Mouse (Mus musculus) small intestine, adult 2 months (tissue): ENCODE results near the gene Ugt1a5. TPM values are rescaled to one million over a fixed set of nuclear protein-coding genes. Genes with fewer than 3 reads are reported as not detected.

Experiments
- H3K27ac ChIP-seq: fragments of 200-500 bp; 2 replicates; pipeline ENCODE4 v1.5.1; 2012; ENCODE audit warnings: low read depth, low read length, control low read depth, inconsistent platforms; ENCODE audit not compliant: insufficient read depth
- H3K27me3 ChIP-seq: fragments of 200-500 bp; 2 replicates; pipeline ENCODE4 v1.6.1; 2012; ENCODE audit warnings: mild to moderate bottlenecking, moderate library complexity, low read length, inconsistent platforms; ENCODE audit not compliant: control insufficient read depth, insufficient read depth
- H3K36me3 ChIP-seq: fragments of 200-500 bp; 2 replicates; pipeline ENCODE4 v1.6.1; 2012; ENCODE audit warnings: mild to moderate bottlenecking, low read length, control low read depth, inconsistent platforms; ENCODE audit not compliant: control insufficient read depth, insufficient read depth
- H3K4me1 ChIP-seq: fragments of 200-500 bp; 2 replicates; pipeline ENCODE4 v1.6.1; 2012; ENCODE audit warnings: low read length, inconsistent platforms, mixed read lengths; ENCODE audit not compliant: control insufficient read depth, insufficient read depth, insufficient read length
- H3K4me3 ChIP-seq: fragments of 200-500 bp; 2 replicates; pipeline ENCODE4 v1.5.1; 2012; ENCODE audit warnings: low read depth, mild to moderate bottlenecking, control low read depth, inconsistent platforms, low read length, moderate library complexity
- CTCF ChIP-seq: fragments of 200-500 bp; IDR thresholded peaks from 2 replicates; pipeline ENCODE4 v1.5.1; 2012; ENCODE audit warnings: low read depth, mild to moderate bottlenecking, control low read depth, inconsistent platforms, low read length, moderate library complexity, mixed read lengths; ENCODE audit not compliant: insufficient replicate concordance, insufficient read length; ENCODE audit errors: extremely low read depth
- POLR2A ChIP-seq: fragments of 200-500 bp; IDR thresholded peaks from 2 replicates; pipeline ENCODE4 v1.6.1; 2012; ENCODE audit warnings: low read depth, mild to moderate bottlenecking, control low read depth, inconsistent platforms, low read length, moderate library complexity
- WGBS: fragments of 180-500 bp; shearing (Covaris S2); methylation state at CpG from one replicate; pipeline ENCODE4 v1.1.7; 2018; 5-methylcytosine and 5-hydroxymethylcytosine counted together
- polyA plus RNA-seq: library from polyadenylated mRNA; depleted of rRNA; stranded (reverse); fragments of >200 nt; gene quantifications from 2 replicates; pipeline ENCODE4 v1.2.3, GENCODE M21; 2012

The Ugt1a5 gene
- polyA plus RNA-seq, 1 experiment: 0.34 TPM

GRCm38 (mm10) chr1:88225741-88226140 lies 59.9 kb downstream of the Ugt1a5 start:
- H3K4me1 ChIP-seq: peaks cover 3% of the 10 kb centered on the region; the same call in 1 of the 2 replicates
- no peak overlapping the region for H3K4me3 ChIP-seq
- no peaks in the 10 kb centered on the region for H3K36me3 ChIP-seq
- TF ChIP-seq POLR2A (no peak), CTCF (no peak)
- H3K27me3 ChIP-seq: no peaks in the 10 kb centered on the region
- H3K27ac ChIP-seq: no peak overlapping the region

- 56% methylated on average over 5 of the region's 5 CpGs for WGBS
- Histone ChIP-seq H3K27me3 (no peaks in the 10 kb centered on the region), H3K36me3 (no peaks in the 10 kb centered on the region), H3K4me3 (no peak within 1 kb of the TSS), H3K27ac (peak within 1 kb of the TSS; percentile 2; the same call in 1 of the 2 replicates), H3K4me1 (peaks cover 3% of the 10 kb centered on the region; the same call in 1 of the 2 replicates)
- no peak for TF ChIP-seq CTCF
- TF ChIP-seq POLR2A: no peak
Measured at GRCm38 (mm10) chr1:88226670-88227379, 61.0 kb downstream of the Ugt1a5 start, which contains the start of gene Mroh2a. TSS of gene Mroh2a (plus strand) at chr1:88226986.

GRCm38 (mm10) chr1:88227482-88227881 lies 61.7 kb downstream of the Ugt1a5 start:
- peaks cover 3% of the 10 kb centered on the region; the same call in 1 of the 2 replicates for H3K4me1 ChIP-seq
- no peaks in the 10 kb centered on the region for H3K27me3 ChIP-seq
- H3K4me3 ChIP-seq: no peak overlapping the region
- no peak for TF ChIP-seq CTCF
- no peak for TF ChIP-seq POLR2A
- H3K36me3 ChIP-seq: no peaks in the 10 kb centered on the region
- no peak overlapping the region for H3K27ac ChIP-seq
- WGBS: 61% methylated on average over 2 of the region's 2 CpGs

GRCm38 (mm10) chr1:88228121-88228520 lies 62.3 kb downstream of the Ugt1a5 start:
- TF ChIP-seq POLR2A (no peak), CTCF (no peak)
- peaks cover 3% of the 10 kb centered on the region; the same call in 1 of the 2 replicates for H3K4me1 ChIP-seq
- WGBS: 71% methylated on average over 7 of the region's 7 CpGs
- H3K4me3 ChIP-seq: no peak overlapping the region
- no peaks in the 10 kb centered on the region for H3K27me3 ChIP-seq
- H3K27ac ChIP-seq: no peak overlapping the region
- no peaks in the 10 kb centered on the region for H3K36me3 ChIP-seq

GRCm38 (mm10) chr1:88229566-88229965 lies 63.8 kb downstream of the Ugt1a5 start:
- Histone ChIP-seq H3K36me3 (no peaks in the 10 kb centered on the region), H3K27ac (no peak overlapping the region), H3K4me3 (no peak overlapping the region), H3K4me1 (peaks cover 3% of the 10 kb centered on the region; the same call in 1 of the 2 replicates), H3K27me3 (no peaks in the 10 kb centered on the region)
- WGBS: 81% methylated on average over 3 of the region's 3 CpGs
- TF ChIP-seq POLR2A (no peak), CTCF (no peak)

GRCm38 (mm10) chr1:88229986-88230385 lies 64.2 kb downstream of the Ugt1a5 start:
- Histone ChIP-seq H3K27me3 (no peaks in the 10 kb centered on the region), H3K27ac (no peak overlapping the region), H3K4me3 (no peak overlapping the region), H3K36me3 (no peaks in the 10 kb centered on the region), H3K4me1 (peaks cover 3% of the 10 kb centered on the region; the same call in 1 of the 2 replicates)
- WGBS: 87% methylated on average over 5 of the region's 5 CpGs
- no peak for TF ChIP-seq CTCF
- no peak for TF ChIP-seq POLR2A

- Histone ChIP-seq H3K4me1 (peaks cover 3% of the 10 kb centered on the region; the same call in 1 of the 2 replicates), H3K36me3 (no peaks in the 10 kb centered on the region), H3K27ac (no peak overlapping the region), H3K27me3 (no peaks in the 10 kb centered on the region), H3K4me3 (no peak overlapping the region)
- WGBS: 71% methylated on average over 7 of the region's 7 CpGs
- TF ChIP-seq CTCF (no peak), POLR2A (no peak)
Measured at GRCm38 (mm10) chr1:88230421-88230820, 64.6 kb downstream of the Ugt1a5 start.
